Mouse (Mus musculus) intestine, postnatal 0 days (tissue): ENCODE results near the gene Cela3b. TPM values are rescaled to one million over a fixed set of nuclear protein-coding genes. Genes with fewer than 3 reads are reported as not detected.

ENCODE experiments used
- ATAC-seq: fragments of 200-750 bp; cut with Nextera tagmentation; 2 replicates; pipeline ENCODE4 v1.8.0; 2017; ENCODE audit warnings: mild to moderate bottlenecking, moderate TSS enrichment, moderate library complexity
- H3K27ac ChIP-seq: fragments of 300-500 bp; sonication (generic); 2 replicates; pipeline ENCODE4 v1.5.1; 2014; ENCODE audit warnings: mild to moderate bottlenecking, low read depth, low read length, moderate library complexity
- H3K27me3 ChIP-seq: fragments of 300-500 bp; sonication (generic); replicated peaks from 2 replicates; pipeline ENCODE4 v1.6.1; 2014; ENCODE audit warnings: low read length, mixed read lengths; ENCODE audit not compliant: control insufficient read depth, insufficient read depth
- H3K36me3 ChIP-seq: fragments of 300-500 bp; sonication (generic); 2 replicates; pipeline ENCODE4 v1.6.1; 2014; ENCODE audit warnings: mild to moderate bottlenecking, moderate library complexity; ENCODE audit not compliant: control insufficient read depth, insufficient read depth
- H3K4me1 ChIP-seq: fragments of 300-500 bp; sonication (generic); replicated peaks from 2 replicates; pipeline ENCODE4 v1.6.1; 2014; ENCODE audit warnings: antibody characterized with exemption, low read length, mixed read lengths; ENCODE audit not compliant: control insufficient read depth, insufficient read depth
- H3K4me2 ChIP-seq: fragments of 300-500 bp; sonication (generic); replicated peaks from 2 replicates; pipeline ENCODE4 v1.6.1; 2014; ENCODE audit warnings: low read depth, mild to moderate bottlenecking, moderate library complexity
- H3K4me3 ChIP-seq: fragments of 300-500 bp; sonication (generic); 2 replicates; pipeline ENCODE4 v1.5.1; 2014; ENCODE audit warnings: low read depth, low read length
- H3K9ac ChIP-seq: fragments of 300-500 bp; sonication (generic); 2 replicates; pipeline ENCODE4 v1.6.1; 2014; ENCODE audit warnings: mild to moderate bottlenecking, low read depth, low read length
- H3K9me3 ChIP-seq: fragments of 300-500 bp; sonication (generic); 2 replicates; pipeline ENCODE4 v1.6.1; 2016; ENCODE audit warnings: mixed run types; ENCODE audit not compliant: control insufficient read depth
- CTCF ChIP-seq: sonication (generic); IDR thresholded peaks from 2 replicates; pipeline ENCODE4 v1.5.1; 2016; ENCODE audit warnings: low read depth, mild to moderate bottlenecking, control low read depth, antibody characterized with exemption, moderate library complexity
- WGBS: fragments of 180-500 bp; shearing (Covaris S2); extraction: QIAGEN DNeasy Blood & Tissue Kit; methylation state at CpG from one replicate; pipeline ENCODE4 v1.1.7; 2014; 5-methylcytosine and 5-hydroxymethylcytosine counted together
- polyA plus RNA-seq: library from polyadenylated mRNA; unstranded; fragments of >200 nt; fragmentation: Nextera tagmentation; extraction: Ambion mirVana; gene quantifications from 2 replicates; pipeline ENCODE4 v1.2.1, GENCODE M21; 2015

Cela3b gene
- polyA plus RNA-seq, 1 experiment from 2014 or later: 9.1 TPM

DNA sequence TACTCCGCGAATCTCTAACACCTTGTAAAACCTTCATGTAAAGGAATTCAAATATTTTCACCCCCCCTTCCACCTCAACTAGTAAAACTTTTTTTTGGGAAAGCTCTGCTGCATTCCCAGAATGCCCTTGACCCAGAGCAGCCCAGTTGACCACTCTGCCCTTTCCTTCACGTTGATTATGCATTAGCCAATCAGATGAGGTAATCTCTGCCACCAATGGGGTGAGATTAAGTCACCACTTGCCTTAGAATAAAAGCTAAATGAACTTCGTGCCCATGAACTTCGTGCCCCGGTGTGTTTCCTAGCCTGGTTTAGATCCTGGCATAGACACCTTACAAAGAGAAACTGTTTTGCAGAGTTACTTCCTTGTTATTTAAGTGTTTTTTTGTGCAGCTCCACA lies 41.4 kb downstream of the Cela3b start:
- no peaks in the 10 kb centered on the region for H3K36me3 ChIP-seq
- peak; percentile 55 for ATAC-seq
- no peaks in the 10 kb centered on the region for H3K4me1 ChIP-seq
- H3K4me3 ChIP-seq: peak overlapping the region; percentile 52
- peak overlapping the region; percentile 97 for H3K27ac ChIP-seq
- H3K9me3 ChIP-seq: no peaks in the 10 kb centered on the region
- H3K27me3 ChIP-seq: no peaks in the 10 kb centered on the region
- 28% methylated on average over 6 of the region's 6 CpGs for WGBS
- TF ChIP-seq CTCF: no peak
- H3K9ac ChIP-seq: peak overlapping the region; percentile 57; the same call in 1 of the 2 replicates
- H3K4me2 ChIP-seq: peak overlapping the region; percentile 74

DNA sequence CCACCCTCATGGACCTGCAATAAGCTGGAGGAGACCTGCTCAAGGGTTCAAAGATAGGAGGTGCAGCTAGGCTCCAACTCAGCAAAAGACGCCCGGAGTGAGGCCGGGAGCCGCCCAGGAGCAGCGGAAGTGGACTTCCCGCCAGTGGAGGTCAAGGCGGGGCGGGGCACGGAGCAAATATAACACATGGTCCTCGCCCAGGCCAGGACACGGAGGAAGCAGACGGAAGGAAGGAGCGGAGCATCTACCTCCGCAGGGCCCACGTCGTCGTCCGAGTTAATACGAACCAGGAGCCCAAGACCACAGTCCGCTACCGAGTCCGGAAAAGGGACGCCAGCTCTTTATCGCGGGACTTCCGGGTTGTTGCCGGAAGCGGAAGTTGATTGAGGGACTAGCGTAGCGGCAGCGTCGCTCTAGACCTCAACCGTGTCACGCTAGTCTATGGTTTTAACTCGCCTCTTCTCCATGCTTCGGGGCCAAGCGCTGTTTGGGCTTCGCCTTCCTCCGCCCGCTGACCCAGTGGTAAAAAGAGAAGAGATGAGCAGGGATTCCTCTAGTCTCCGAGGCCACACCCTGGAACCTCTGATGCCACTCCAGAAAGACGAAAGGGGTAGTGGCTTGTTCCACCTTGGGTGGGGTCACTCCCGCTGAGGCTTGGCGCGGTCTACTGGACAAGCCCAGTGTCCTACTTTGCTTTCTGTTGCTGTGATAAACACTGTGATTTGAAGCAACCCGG lies 42.1 kb downstream of the Cela3b start:
- Histone ChIP-seq H3K4me2 (peak overlapping the region; percentile 74), H3K9me3 (no peaks in the 10 kb centered on the region), H3K27me3 (no peaks in the 10 kb centered on the region), H3K27ac (peak overlapping the region; percentile 97), H3K36me3 (no peaks in the 10 kb centered on the region), H3K4me1 (no peaks in the 10 kb centered on the region), H3K9ac (peak overlapping the region; percentile 57), H3K4me3 (peak overlapping the region; percentile 52)
- under 1% methylated on average over 46 of the region's 46 CpGs for WGBS
- peak; percentile 85 for ATAC-seq
- TF ChIP-seq CTCF: no peak

DNA sequence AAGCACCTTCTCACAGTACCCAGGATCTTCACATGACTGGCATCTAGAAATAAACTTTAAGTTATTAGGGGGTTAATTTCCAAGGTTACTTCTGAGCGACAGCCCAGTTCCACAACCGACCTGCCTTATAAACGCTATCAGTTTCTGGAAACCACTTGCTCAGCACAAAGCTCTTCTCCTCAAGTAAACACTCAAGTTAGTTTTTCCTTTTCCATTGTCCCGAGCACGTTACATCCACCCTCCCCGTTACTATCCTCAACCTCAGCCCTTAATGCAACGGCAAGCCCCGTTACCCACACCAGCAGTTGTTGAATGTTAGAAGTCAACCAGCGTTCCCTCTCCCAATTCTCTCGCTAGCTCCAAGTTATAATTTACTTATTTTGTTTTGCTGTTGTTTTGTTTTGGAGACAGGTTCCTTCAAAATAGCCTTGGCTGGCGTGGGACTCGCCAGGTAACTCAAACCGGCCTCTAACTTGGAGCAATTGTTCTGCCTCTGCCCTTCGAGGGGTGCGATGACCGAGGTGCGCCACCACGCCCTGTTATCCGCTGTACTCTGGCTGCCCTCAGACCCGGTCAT lies 42.8 kb downstream of the Cela3b start:
- TF ChIP-seq CTCF: no peak
- under 1% methylated on average over 20 of the region's 20 CpGs for WGBS
- no peaks in the 10 kb centered on the region for H3K4me1 ChIP-seq
- no peak for ATAC-seq
- H3K27ac ChIP-seq: peak overlapping the region; percentile 97
- peak overlapping the region; percentile 57 for H3K9ac ChIP-seq
- H3K9me3 ChIP-seq: no peaks in the 10 kb centered on the region
- H3K4me3 ChIP-seq: peak overlapping the region; percentile 52
- H3K36me3 ChIP-seq: no peaks in the 10 kb centered on the region
- no peaks in the 10 kb centered on the region for H3K27me3 ChIP-seq
- H3K4me2 ChIP-seq: peak overlapping the region; percentile 74

DNA sequence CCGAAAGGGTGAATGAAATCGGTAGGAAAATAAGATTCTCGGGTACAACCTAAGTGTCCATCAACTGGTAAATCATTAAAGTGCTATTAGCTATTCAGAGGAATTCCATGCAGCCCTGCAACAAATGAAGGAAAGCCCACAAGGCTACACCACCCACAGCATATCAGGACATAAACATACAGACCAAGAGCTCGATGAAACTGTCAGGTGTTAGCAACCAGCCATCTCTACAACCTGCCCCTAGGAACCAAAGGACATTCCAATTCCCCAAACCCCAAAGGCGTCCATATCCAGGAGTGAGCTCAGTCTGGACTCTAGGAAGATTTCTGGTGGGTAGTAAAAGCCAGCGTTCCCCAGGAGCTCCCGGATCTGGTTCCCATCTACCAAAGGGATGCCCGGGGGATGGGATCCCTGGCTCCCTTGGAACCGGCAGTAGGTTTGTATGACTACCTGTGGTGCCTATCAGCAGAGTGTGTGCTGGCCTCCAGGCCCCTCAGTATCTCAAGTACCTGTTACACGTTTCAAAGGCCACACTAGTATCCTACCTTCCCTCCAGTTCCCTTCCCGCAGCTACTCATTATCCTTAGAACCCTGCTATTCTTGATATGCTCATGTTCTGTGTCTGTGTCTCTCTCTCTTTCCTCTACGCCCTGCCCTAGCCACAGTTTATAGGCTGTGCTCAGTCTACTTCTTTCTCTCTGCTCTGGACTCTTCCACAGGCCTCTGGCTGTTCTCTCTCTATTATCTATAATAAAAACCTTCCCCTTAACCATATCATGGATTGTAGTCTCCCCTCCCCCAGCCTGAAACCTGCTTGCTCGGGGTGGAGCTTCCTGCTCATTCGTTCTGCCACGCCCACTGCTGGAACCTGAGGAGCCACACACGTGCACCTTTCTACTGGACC lies 49.4 kb downstream of the Cela3b start:
- 24% methylated on average over 15 of the region's 16 CpGs for WGBS

DNA sequence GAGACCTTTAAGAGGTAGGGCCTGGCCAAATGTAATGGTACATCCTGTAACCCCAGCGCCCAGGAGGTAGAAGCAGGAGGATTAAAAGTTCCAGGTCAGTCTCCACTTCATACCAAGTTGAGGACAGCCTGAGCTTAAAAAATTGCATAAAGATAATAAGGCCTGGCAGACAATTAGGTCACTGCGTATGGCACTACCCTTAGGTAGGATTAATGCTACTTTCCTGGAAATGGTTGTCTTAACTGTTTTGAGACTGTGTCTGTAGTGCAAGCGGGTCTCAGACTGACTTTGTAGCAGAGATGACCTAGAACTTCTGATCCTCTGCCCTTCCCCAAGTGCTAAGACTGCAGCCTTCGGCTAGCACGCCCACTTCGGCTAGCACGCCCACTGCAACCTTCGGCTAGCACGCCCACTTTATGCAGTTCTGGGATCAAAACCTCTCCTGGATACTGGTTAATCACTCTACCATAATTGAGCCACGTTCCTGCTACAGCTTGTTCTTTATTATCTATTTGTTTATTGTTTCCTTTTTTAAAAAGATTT lies 50.6 kb downstream of the Cela3b start:
- Histone ChIP-seq H3K9me3 (no peaks in the 10 kb centered on the region), H3K4me1 (no peaks in the 10 kb centered on the region), H3K27me3 (no peaks in the 10 kb centered on the region), H3K4me3 (no peak overlapping the region), H3K27ac (no peak overlapping the region), H3K36me3 (no peaks in the 10 kb centered on the region), H3K4me2 (no peak overlapping the region), H3K9ac (no peak overlapping the region)
- no peak for ATAC-seq
- TF ChIP-seq CTCF: no peak
- WGBS: 66% methylated on average over 10 of the region's 10 CpGs

More for the DNA sequence above, 49.4 kb downstream of the Cela3b start:
- peak overlapping the region; percentile 50 for H3K4me2 ChIP-seq
- no peaks in the 10 kb centered on the region for H3K9me3 ChIP-seq
- peak; percentile 89 for ATAC-seq
- 0 out of 2 replicates have a peak overlapping the region, but pooled peaks have one; percentile 1 for H3K4me3 ChIP-seq
- H3K9ac ChIP-seq: no peak overlapping the region
- no peaks in the 10 kb centered on the region for H3K27me3 ChIP-seq
- H3K27ac ChIP-seq: peak overlapping the region; percentile 82
- no peaks in the 10 kb centered on the region for H3K4me1 ChIP-seq
- TF ChIP-seq CTCF: no peak
- no peaks in the 10 kb centered on the region for H3K36me3 ChIP-seq

DNA sequence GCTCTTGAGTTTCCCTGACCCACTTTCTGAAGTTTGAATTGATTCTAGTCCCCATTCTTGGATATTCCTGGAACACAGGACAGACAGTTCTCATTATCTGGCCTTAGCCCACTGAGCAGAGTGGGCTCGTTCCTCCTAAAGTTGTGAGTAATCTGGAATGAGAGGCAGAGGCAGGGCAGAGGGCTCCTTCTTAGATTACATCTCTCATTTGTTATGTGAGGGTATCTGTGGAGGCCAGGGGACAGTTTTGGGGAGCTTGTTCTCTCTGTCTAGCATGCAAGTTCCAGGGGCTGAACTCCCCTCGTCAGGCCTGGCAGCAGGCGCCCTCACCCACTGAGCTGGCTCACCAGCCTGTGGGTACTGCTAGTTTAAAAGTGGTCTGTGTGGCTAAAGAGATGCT lies 51.3 kb downstream of the Cela3b start:
- no peak for ATAC-seq
- H3K4me2 ChIP-seq: no peak overlapping the region
- H3K27me3 ChIP-seq: no peaks in the 10 kb centered on the region
- whole genome bisulfite sequencing: 86% methylated on average over 3 of the region's 3 CpGs
- no peaks in the 10 kb centered on the region for H3K9me3 ChIP-seq
- TF ChIP-seq CTCF: no peak
- H3K27ac ChIP-seq: no peak overlapping the region
- H3K36me3 ChIP-seq: no peaks in the 10 kb centered on the region
- H3K4me1 ChIP-seq: peaks cover 2% of the 10 kb centered on the region; the same call in 1 of the 2 replicates
- no peak overlapping the region for H3K4me3 ChIP-seq
- H3K9ac ChIP-seq: no peak overlapping the region
